Mouse (Mus musculus) MEL (cell line): ENCODE data around the gene Ces1g. TPM values are rescaled to one million over a fixed set of nuclear protein-coding genes. Genes with fewer than 3 reads are reported as not detected.

ENCODE experiments used
- DNase-seq: peaks from one replicate; pipeline ENCODE4 v3.0.0; 2011; ENCODE audit warnings: low read depth, low spot score
- H3K27ac ChIP-seq: 2 replicates; pipeline ENCODE4 v1.5.1; 2012; ENCODE audit warnings: low read depth, mild to moderate bottlenecking, control low read depth, low read length, moderate library complexity; ENCODE audit not compliant: control insufficient read depth
- H3K27me3 ChIP-seq, 2 experiments: fragments of 150-350 bp in 1 of 2; sonication (generic) in 1 of 2; 2 replicates each; pipeline ENCODE4 v1.6.1; 2012; ENCODE audit warnings: low read length in 2 of 2, mild to moderate bottlenecking in 2 of 2, improper control_type of control experiment in 1 of 2, moderate library complexity in 1 of 2; ENCODE audit not compliant: insufficient read depth in 2 of 2, control insufficient read depth in 1 of 2
- H3K36me3 ChIP-seq, 2 experiments: 2 replicates each; pipeline ENCODE4 v1.6.1; 2012 to 2014; ENCODE audit warnings: low read length in 2 of 2, improper control_type of control experiment in 1 of 2, inconsistent platforms in 1 of 2, mild to moderate bottlenecking in 1 of 2; ENCODE audit not compliant: insufficient read depth in 2 of 2, control insufficient read depth in 1 of 2
- H3K4me1 ChIP-seq, 2 experiments: fragments of 150-350 bp in 1 of 2; sonication (generic) in 1 of 2; 2 replicates each; pipeline ENCODE4 v1.6.1; 2012; ENCODE audit warnings: low read length in 2 of 2, improper control_type of control experiment in 1 of 2, mild to moderate bottlenecking in 1 of 2; ENCODE audit not compliant: insufficient read depth in 2 of 2, control insufficient read depth in 1 of 2
- H3K4me3 ChIP-seq, 2 experiments: fragments of 150-350 bp in 1 of 2; sonication (generic) in 1 of 2; 2 replicates each; pipeline ENCODE4 v1.5.1; 2012; ENCODE audit warnings: low read depth in 2 of 2, low read length in 2 of 2, mild to moderate bottlenecking in 2 of 2, moderate library complexity in 2 of 2, control low read depth in 1 of 2, improper control_type of control experiment in 1 of 2; ENCODE audit not compliant: control insufficient read depth in 1 of 2, insufficient read depth in 1 of 2
- H3K79me2 ChIP-seq: 2 replicates; pipeline ENCODE4 v1.6.1; 2012; ENCODE audit warnings: mild to moderate bottlenecking, low read length, moderate library complexity; ENCODE audit not compliant: control insufficient read depth, poor library complexity, insufficient read depth
- H3K9ac ChIP-seq: 2 replicates; pipeline ENCODE4 v1.6.1; 2012; ENCODE audit warnings: low read depth, mild to moderate bottlenecking, control low read depth, low read length, moderate library complexity; ENCODE audit not compliant: control insufficient read depth, poor library complexity, severe bottlenecking
- H3K9me3 ChIP-seq: fragments of 150-350 bp; sonication (generic); replicated peaks from 2 replicates; pipeline ENCODE4 v1.6.1; 2012; ENCODE audit warnings: mild to moderate bottlenecking, low read length, improper control_type of control experiment, moderate library complexity; ENCODE audit not compliant: insufficient read depth
- CTCF ChIP-seq, 3 experiments: IDR thresholded peaks in 2 of 3; conservative IDR thresholded peaks in 1 of 3; 2 replicates each; pipeline ENCODE4 v1.5.1; 2011 to 2012; ENCODE audit warnings: low read length in 3 of 3, low read depth in 2 of 3, mild to moderate bottlenecking in 2 of 3, improper control_type of control experiment in 1 of 3, inconsistent platforms in 1 of 3, mixed read lengths in 1 of 3, moderate library complexity in 1 of 3; ENCODE audit not compliant: control insufficient read depth in 1 of 3, insufficient read depth in 1 of 3, poor library complexity in 1 of 3, severe bottlenecking in 1 of 3
- EP300 ChIP-seq, 2 experiments: IDR thresholded peaks; 2 replicates each; pipeline ENCODE4 v1.6.1; 2011; ENCODE audit warnings: improper control_type of control experiment in 2 of 2, low read length in 2 of 2, low read depth in 1 of 2, mild to moderate bottlenecking in 1 of 2
- ETS1 ChIP-seq: IDR thresholded peaks from 2 replicates; pipeline ENCODE4 v1.6.1; 2012; ENCODE audit warnings: low read depth, mild to moderate bottlenecking, inconsistent platforms, low read length, improper control_type of control experiment, moderate library complexity
- GATA1 ChIP-seq: IDR thresholded peaks from 2 replicates; pipeline ENCODE4 v1.6.1; 2011; ENCODE audit warnings: low read depth, low read length, improper control_type of control experiment
- HCFC1 ChIP-seq: IDR thresholded peaks from 2 replicates; pipeline ENCODE4 v1.6.1; 2012; ENCODE audit warnings: low read depth, mild to moderate bottlenecking, inconsistent platforms, low read length, improper control_type of control experiment, moderate library complexity
- KAT2A ChIP-seq: conservative IDR thresholded peaks from 2 replicates; pipeline ENCODE4 v1.6.1; 2012; ENCODE audit warnings: low read depth, low read length, improper control_type of control experiment, inconsistent platforms
- MAFK ChIP-seq: IDR thresholded peaks from 2 replicates; pipeline ENCODE4 v1.6.1; 2011; ENCODE audit warnings: low read depth, mild to moderate bottlenecking, low read length, improper control_type of control experiment, borderline replicate concordance
- MAX ChIP-seq: IDR thresholded peaks from 2 replicates; pipeline ENCODE4 v1.6.1; 2011; ENCODE audit warnings: low read length, improper control_type of control experiment
- MAZ ChIP-seq: IDR thresholded peaks from 2 replicates; pipeline ENCODE4 v1.6.1; 2012; ENCODE audit warnings: low read depth, mild to moderate bottlenecking, inconsistent platforms, low read length, improper control_type of control experiment
- MXI1 ChIP-seq: IDR thresholded peaks from 2 replicates; pipeline ENCODE4 v1.6.1; 2011; ENCODE audit warnings: mild to moderate bottlenecking, low read depth, low read length, improper control_type of control experiment
- NELFE ChIP-seq: IDR thresholded peaks from 2 replicates; pipeline ENCODE4 v1.6.1; 2011; ENCODE audit warnings: low read depth, low read length, improper control_type of control experiment
- POLR2A ChIP-seq, 2 experiments: IDR thresholded peaks; 2 replicates each; pipeline ENCODE4 v1.6.1; 2011 to 2012; ENCODE audit warnings: low read length in 2 of 2, mild to moderate bottlenecking in 2 of 2, control low read depth in 1 of 2, improper control_type of control experiment in 1 of 2, low read depth in 1 of 2, moderate library complexity in 1 of 2; ENCODE audit not compliant: control insufficient read depth in 1 of 2, insufficient read depth in 1 of 2, poor library complexity in 1 of 2
- POLR2AphosphoS2 ChIP-seq: IDR thresholded peaks from 2 replicates; pipeline ENCODE4 v1.6.1; 2011; ENCODE audit warnings: low read length, improper control_type of control experiment
- POLR2AphosphoS5 ChIP-seq: IDR thresholded peaks from 2 replicates; pipeline ENCODE4 v1.6.1; 2012; ENCODE audit warnings: low read depth, borderline replicate concordance, mild to moderate bottlenecking, inconsistent platforms, low read length, moderate library complexity, mixed read lengths
- RCOR1 ChIP-seq: IDR thresholded peaks from 2 replicates; pipeline ENCODE4 v1.6.1; 2012; ENCODE audit warnings: low read depth, mild to moderate bottlenecking, inconsistent platforms, low read length, improper control_type of control experiment
- SIN3A ChIP-seq: IDR thresholded peaks from 2 replicates; pipeline ENCODE4 v1.6.1; 2012; ENCODE audit warnings: low read length, improper control_type of control experiment, inconsistent platforms
- TAL1 ChIP-seq: IDR thresholded peaks from 2 replicates; pipeline ENCODE4 v1.6.1; 2012; ENCODE audit warnings: mild to moderate bottlenecking, inconsistent platforms, low read length, moderate library complexity, mixed read lengths
- TCF12 ChIP-seq: IDR thresholded peaks from 2 replicates; pipeline ENCODE4 v1.6.1; 2014; ENCODE audit warnings: low read depth, mild to moderate bottlenecking, inconsistent platforms, low read length, improper control_type of control experiment, moderate library complexity
- UBTF ChIP-seq: IDR thresholded peaks from 2 replicates; pipeline ENCODE4 v1.6.1; 2012; ENCODE audit warnings: low read depth, mild to moderate bottlenecking, inconsistent platforms, low read length, improper control_type of control experiment, moderate library complexity, borderline replicate concordance; ENCODE audit not compliant: insufficient read depth
- USF1 ChIP-seq: IDR thresholded peaks from 2 replicates; pipeline ENCODE4 v1.6.1; 2014; ENCODE audit warnings: low read depth, mild to moderate bottlenecking, inconsistent platforms, low read length, improper control_type of control experiment, moderate library complexity
- ZC3H11A ChIP-seq: IDR thresholded peaks from 2 replicates; pipeline ENCODE4 v1.6.1; 2012; ENCODE audit warnings: low read depth, mild to moderate bottlenecking, inconsistent platforms, low read length, improper control_type of control experiment
- ZNF384 ChIP-seq: IDR thresholded peaks from 2 replicates; pipeline ENCODE4 v1.6.1; 2012; ENCODE audit warnings: low read depth, mild to moderate bottlenecking, inconsistent platforms, low read length, improper control_type of control experiment
- polyA plus RNA-seq, 2 experiments: library from polyadenylated mRNA; stranded (reverse) in 1 of 2; unstranded in 1 of 2; fragments of >175 nt in 1 of 2; fragments of >200 nt in 1 of 2; gene quantifications; 2 replicates each; pipeline versions ENCODE4 v1.2.1 to v1.2.4; 2012; ENCODE audit warnings: low replicate concordance in 2 of 2, low read depth in 1 of 2; ENCODE audit not compliant: insufficient read length in 2 of 2, insufficient read depth in 1 of 2, missing spikeins in 1 of 2
- total RNA-seq: library from RNA; depleted of rRNA; stranded (reverse); fragments of 300-350 nt; gene quantifications from 2 replicates; pipeline ENCODE4 v1.2.3, GENCODE M21; 2012

Ces1g gene
- total and polyA plus RNA-seq, 3 experiments: not detected

DNA sequence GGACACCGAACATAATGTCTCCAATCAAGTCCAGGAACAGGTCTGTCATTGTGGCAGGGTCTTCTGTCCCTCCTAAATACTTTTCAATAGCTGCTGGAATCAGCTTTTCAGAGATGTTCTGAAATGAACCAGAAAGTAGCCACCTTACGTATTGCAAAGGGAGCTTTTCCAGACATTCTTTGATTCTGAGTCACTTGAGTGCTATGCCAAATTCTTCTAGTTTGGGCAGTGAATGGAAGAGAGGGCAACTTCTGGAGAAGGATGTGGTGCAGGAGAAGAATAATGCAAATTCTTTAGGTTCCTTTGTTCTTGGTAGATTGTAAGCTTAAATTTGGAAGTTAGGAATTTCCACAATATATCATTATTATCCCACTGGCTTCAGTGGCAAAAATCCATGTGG, 20.1 kb downstream of the Ces1g start:
- TF ChIP-seq TAL1 (no peak), KAT2A (no peak), RCOR1 (no peak), CTCF (IDR thresholded peaks at IDR 0.05 in 2 of 3, conservative IDR thresholded peaks at IDR 0.05 in 1 of 3; ENCODE audit: control insufficient read depth in 1 of 3, insufficient read depth in 1 of 3, low read depth in 2 of 3, low read length in 3 of 3, poor library complexity in 1 of 3, severe bottlenecking in 1 of 3) (no peak), NELFE (no peak), USF1 (no peak), EP300 (IDR thresholded peaks at IDR 0.05; ENCODE audit: low read depth in 1 of 2, low read length in 2 of 2) (no peak), POLR2A (IDR thresholded peaks at IDR 0.05; ENCODE audit: control insufficient read depth in 1 of 2, insufficient read depth in 1 of 2, low read depth in 1 of 2, low read length in 2 of 2, poor library complexity in 1 of 2) (no peak), MAZ (no peak), SIN3A (no peak), MAFK (no peak), POLR2AphosphoS2 (no peak), HCFC1 (no peak), MXI1 (no peak), GATA1 (no peak), MAX (no peak), ZC3H11A (no peak), ETS1 (no peak), UBTF (no peak), TCF12 (no peak)
- Histone ChIP-seq H3K9me3 (no peaks in the 10 kb centered on the region), H3K9ac (no peak overlapping the region), H3K4me3 (no peak overlapping the region), H3K4me1 (no peaks in the 10 kb centered on the region), H3K27ac (no peak overlapping the region), H3K79me2 (no peaks in the 10 kb centered on the region), H3K27me3 (no peaks in the 10 kb centered on the region), H3K36me3 (no peaks in the 10 kb centered on the region)
- DNase-seq: no peak

DNA sequence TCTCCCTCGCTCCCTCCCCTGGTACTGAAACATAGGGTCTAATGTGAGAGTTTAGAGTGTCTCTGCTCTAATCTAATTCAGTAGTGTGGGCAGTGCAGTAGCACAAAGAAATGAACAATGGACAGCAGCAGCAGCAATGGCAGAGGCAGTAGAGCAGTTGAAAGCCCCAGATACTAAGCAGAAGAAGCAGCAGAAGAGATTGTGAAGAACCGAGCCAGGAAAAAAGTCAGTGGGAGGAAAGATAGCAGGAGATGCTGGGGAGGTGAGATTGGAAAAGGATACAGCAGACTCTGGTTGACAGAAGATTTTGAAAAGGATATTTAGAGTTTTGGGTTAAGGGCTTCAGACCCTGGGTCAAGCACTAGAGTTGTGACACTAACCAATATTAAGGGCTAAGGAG, 21.6 kb downstream of the Ces1g start:
- Histone ChIP-seq H3K9ac (no peak overlapping the region), H3K79me2 (no peaks in the 10 kb centered on the region), H3K27me3 (no peaks in the 10 kb centered on the region), H3K36me3 (no peaks in the 10 kb centered on the region), H3K4me1 (no peaks in the 10 kb centered on the region), H3K4me3 (no peak overlapping the region), H3K9me3 (no peaks in the 10 kb centered on the region), H3K27ac (no peak overlapping the region)
- TF ChIP-seq ZNF384 (no peak), POLR2AphosphoS5 (no peak), ZC3H11A (no peak)
- no peak for DNase-seq
